ENCODE assay signal across 16 mouse cellular contexts in genomic region chr8:127229325-127230232, GRCm38 (mm10).
DNase-seq lines count a peak whose midpoint lies in the region; ATAC-seq and TF ChIP-seq lines count a peak whose summit lies in the region.
"Had no signal": no experiment of that assay in that cellular context is flagged by ENCODE, and none has a peak within 500 bp of the region (broad histone marks: within the 10 kb centered on the region; RNA-seq: fewer than 3 reads in every experiment).

No protein-coding gene starts in this region.

- no peaks in the 10 kb centered on the region for H3K36me3 ChIP-seq in forebrain, embryonic 15.5 days
- no peaks in the 10 kb centered on the region for H3K36me3 ChIP-seq in forebrain, postnatal 0 days (ENCODE audit: insufficient read depth)
- no peaks in the 10 kb centered on the region for H3K36me3 ChIP-seq in kidney, adult 2 months (ENCODE audit: control insufficient read depth, insufficient read depth, low read length)
- H3K36me3 ChIP-seq in midbrain, embryonic 13.5 days = no peaks in the 10 kb centered on the region
- no peaks in the 10 kb centered on the region for H3K36me3 ChIP-seq in midbrain, embryonic 14.5 days (ENCODE audit: control insufficient read depth, insufficient read depth, low read length)
- H3K36me3 ChIP-seq: embryonic facial prominence, embryonic 12.5 days; limb, embryonic 15.5 days; midbrain, embryonic 12.5 days had no signal

- H3K9ac ChIP-seq in forebrain, embryonic 15.5 days (replicated peaks) = no peak overlapping the region
- no peak overlapping the region for H3K9ac ChIP-seq in forebrain, postnatal 0 days
- H3K9ac ChIP-seq in midbrain, embryonic 13.5 days (replicated peaks) = no peak overlapping the region
- H3K9ac ChIP-seq in midbrain, embryonic 14.5 days (replicated peaks; ENCODE audit: low read length) = no peak overlapping the region
- H3K9ac ChIP-seq: embryonic facial prominence, embryonic 12.5 days; limb, embryonic 15.5 days; midbrain, embryonic 12.5 days had no signal

- H3K4me2 ChIP-seq in forebrain, embryonic 15.5 days (replicated peaks) = no peak overlapping the region
- H3K4me2 ChIP-seq in forebrain, postnatal 0 days (ENCODE audit: low read depth) = no peak overlapping the region
- H3K4me2 ChIP-seq in midbrain, embryonic 13.5 days (replicated peaks) = 0 out of 2 replicates have a peak overlapping the region, but pooled peaks have one; percentile 2
- no peak overlapping the region for H3K4me2 ChIP-seq in midbrain, embryonic 14.5 days (ENCODE audit: low read length)
- H3K4me2 ChIP-seq: embryonic facial prominence, embryonic 12.5 days; limb, embryonic 15.5 days; midbrain, embryonic 12.5 days had no signal

- DNase-seq in forebrain, postnatal 0 days = no peak
- DNase-seq in kidney, adult 2 months = peak; percentile 13
- no peak for DNase-seq in kidney, adult 8-10 months
- DNase-seq in midbrain, embryonic 14.5 days = no peak
- DNase-seq in kidney, postnatal 4 days = peak; percentile 32 to 51
- DNase-seq in adrenal gland, adult 18-20 months (ENCODE audit: low spot score in 2 of 2) = no peak
- DNase-seq: adrenal gland, postnatal 25 days; cerebellum, postnatal 14 days; lung, postnatal 14 days; right cerebral cortex, postnatal 14 days; thymus, postnatal 14 days had no signal

- no peaks in the 10 kb centered on the region for H3K9me3 ChIP-seq in forebrain, embryonic 15.5 days
- no peaks in the 10 kb centered on the region for H3K9me3 ChIP-seq in forebrain, postnatal 0 days (ENCODE audit: low read length)
- H3K9me3 ChIP-seq in midbrain, embryonic 13.5 days = no peaks in the 10 kb centered on the region
- no peaks in the 10 kb centered on the region; the same call in 1 of the 2 replicates for H3K9me3 ChIP-seq in midbrain, embryonic 14.5 days (ENCODE audit: control insufficient read depth, low read length)
- H3K9me3 ChIP-seq: embryonic facial prominence, embryonic 12.5 days; limb, embryonic 15.5 days; midbrain, embryonic 12.5 days had no signal

- H3K4me3 ChIP-seq in forebrain, embryonic 15.5 days = no peak overlapping the region
- no peak overlapping the region for H3K4me3 ChIP-seq in forebrain, postnatal 0 days (ENCODE audit: low read depth, low read length)
- H3K4me3 ChIP-seq in kidney, adult 2 months (ENCODE audit: insufficient read depth, low read depth, low read length) = no peak overlapping the region
- no peak overlapping the region for H3K4me3 ChIP-seq in midbrain, embryonic 13.5 days (replicated peaks)
- no peak overlapping the region for H3K4me3 ChIP-seq in midbrain, embryonic 14.5 days (replicated peaks; ENCODE audit: low read depth, low read length)
- H3K4me3 ChIP-seq: embryonic facial prominence, embryonic 12.5 days; limb, embryonic 15.5 days; midbrain, embryonic 12.5 days had no signal

- no peak for TF ChIP-seq CTCF in forebrain, postnatal 0 days (IDR thresholded peaks at IDR 0.05; ENCODE audit: low read depth)
- TF ChIP-seq CTCF in kidney, adult 2 months (conservative IDR thresholded peaks at IDR 0.05; ENCODE audit: insufficient read depth, insufficient read length, low read depth, low read length) = no peak

- peaks cover 16% of the 10 kb centered on the region for H3K4me1 ChIP-seq in forebrain, embryonic 15.5 days
- H3K4me1 ChIP-seq in forebrain, postnatal 0 days (ENCODE audit: insufficient read depth) = peaks cover 6% of the 10 kb centered on the region; the same call in 1 of the 2 replicates
- H3K4me1 ChIP-seq in kidney, adult 2 months (ENCODE audit: control insufficient read depth, insufficient read depth, low read length) = peaks cover 10% of the 10 kb centered on the region; the same call in 1 of the 2 replicates
- H3K4me1 ChIP-seq in midbrain, embryonic 13.5 days (replicated peaks) = peaks cover 21% of the 10 kb centered on the region
- peaks cover 13% of the 10 kb centered on the region; the same call in 1 of the 2 replicates for H3K4me1 ChIP-seq in midbrain, embryonic 14.5 days (ENCODE audit: control insufficient read depth, insufficient read depth, low read length)

- peak overlapping the region; percentile 15; the same call in 1 of the 2 replicates for H3K27ac ChIP-seq in forebrain, embryonic 15.5 days (replicated peaks)
- no peak overlapping the region for H3K27ac ChIP-seq in forebrain, postnatal 0 days (ENCODE audit: low read depth, low read length)
- no peak overlapping the region for H3K27ac ChIP-seq in kidney, adult 2 months (ENCODE audit: insufficient read depth, low read depth, low read length)
- 0 out of 2 replicates have a peak overlapping the region, but pooled peaks have one; percentile 11 for H3K27ac ChIP-seq in midbrain, embryonic 13.5 days
- H3K27ac ChIP-seq in midbrain, embryonic 14.5 days (replicated peaks; ENCODE audit: low read depth, low read length) = no peak overlapping the region
- H3K27ac ChIP-seq: embryonic facial prominence, embryonic 12.5 days; limb, embryonic 15.5 days; midbrain, embryonic 12.5 days had no signal

- no peaks in the 10 kb centered on the region for H3K27me3 ChIP-seq in forebrain, embryonic 15.5 days
- no peaks in the 10 kb centered on the region for H3K27me3 ChIP-seq in forebrain, postnatal 0 days (ENCODE audit: insufficient read depth, low read length)
- no peaks in the 10 kb centered on the region for H3K27me3 ChIP-seq in kidney, adult 2 months (replicated peaks; ENCODE audit: control insufficient read depth, insufficient read depth, low read length)
- H3K27me3 ChIP-seq in midbrain, embryonic 13.5 days = no peaks in the 10 kb centered on the region
- no peaks in the 10 kb centered on the region for H3K27me3 ChIP-seq in midbrain, embryonic 14.5 days (ENCODE audit: control insufficient read depth, insufficient read depth, low read length)
- H3K27me3 ChIP-seq: embryonic facial prominence, embryonic 12.5 days; limb, embryonic 15.5 days; midbrain, embryonic 12.5 days had no signal

- no peak for ATAC-seq in forebrain, embryonic 15.5 days (replicated peaks)
- ATAC-seq in forebrain, postnatal 0 days = no peak
- ATAC-seq in midbrain, embryonic 13.5 days = 0 out of 2 replicates have a peak, but pooled peaks have one; percentile 37
- no peak for ATAC-seq in midbrain, embryonic 14.5 days (ENCODE audit: low FRiP score, low TSS enrichment)

- 82% methylated on average over 14 of the region's 15 CpGs for WGBS in forebrain, embryonic 15.5 days
- 80% methylated on average over 15 of the region's 15 CpGs for WGBS in forebrain, postnatal 0 days
- WGBS in kidney, adult 2 months = 54% methylated on average over 15 of the region's 15 CpGs
- WGBS in midbrain, embryonic 13.5 days = 79% methylated on average over 15 of the region's 15 CpGs
- 81% methylated on average over 15 of the region's 15 CpGs for WGBS in midbrain, embryonic 14.5 days

- no peak for TF ChIP-seq POLR2A in kidney, adult 2 months (IDR thresholded peaks at IDR 0.05; ENCODE audit: low read depth, low read length)

Comparison
In these comparisons a context has a peak if more than half of its experiments do, and no peak if none do; other contexts are left out.
1. H3K27ac ChIP-seq: peak in forebrain, embryonic 15.5 days (single experiment) and midbrain, embryonic 13.5 days (single experiment); none in forebrain, postnatal 0 days (single experiment), kidney, adult 2 months (single experiment) and midbrain, embryonic 14.5 days (single experiment).
2. DNase-seq: peak in kidney, adult 2 months (single experiment) and kidney, postnatal 4 days (2 of 2); none in forebrain, postnatal 0 days (single experiment), kidney, adult 8-10 months (0 of 2), midbrain, embryonic 14.5 days (single experiment) and adrenal gland, adult 18-20 months (0 of 2).